Mouse (Mus musculus) A20 (cell line): ENCODE results near the gene Atp6v1g1.

Source experiments
- DNase-seq: peaks from one replicate; pipeline ENCODE4 v3.0.0-alpha.2; 2011; ENCODE audit warnings: low read depth, low spot score

Gene Atp6v1g1

DNA sequence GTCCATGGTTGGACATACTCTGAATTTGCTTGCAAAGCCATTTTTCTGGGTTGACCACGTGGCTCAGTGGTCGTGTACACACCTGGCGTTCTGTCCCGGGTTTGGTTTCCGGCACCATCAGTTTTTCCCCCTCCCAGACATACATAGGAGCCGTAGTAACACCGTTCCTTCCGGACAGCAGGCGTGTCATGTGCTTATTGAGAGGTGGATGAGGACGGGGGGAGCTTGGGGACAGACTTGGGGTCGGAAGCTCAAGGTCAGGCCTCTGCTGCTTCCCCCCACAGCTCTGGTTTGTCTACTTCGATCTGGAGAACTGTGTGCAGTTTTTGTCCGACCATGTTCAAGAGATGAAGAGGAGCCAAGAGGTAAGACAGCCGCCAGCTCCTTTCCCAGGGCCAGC, 35.1 kb downstream of the Atp6v1g1 start:
- no peak for DNase-seq

DNA sequence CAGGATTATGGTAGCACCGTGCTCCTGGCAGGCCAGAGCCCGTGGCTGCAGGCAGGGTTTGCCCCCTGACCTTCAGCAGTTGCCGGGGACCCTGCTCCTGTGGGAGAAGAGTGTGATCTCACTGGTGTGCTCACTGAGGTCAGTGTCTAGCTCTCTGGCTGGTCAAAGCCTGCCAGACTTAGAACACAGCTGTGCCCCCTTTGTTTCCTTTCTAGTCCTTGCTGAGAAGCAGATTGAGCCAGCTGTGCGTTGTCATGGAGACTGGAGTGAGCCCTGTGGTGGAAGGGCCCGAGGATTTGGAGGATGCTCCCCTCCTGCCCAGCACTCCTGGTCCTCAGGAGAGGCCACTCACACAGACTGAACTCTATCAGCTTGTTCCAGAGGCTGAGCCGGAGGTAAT, 35.5 kb downstream of the Atp6v1g1 start:
- no peak for DNase-seq

DNA sequence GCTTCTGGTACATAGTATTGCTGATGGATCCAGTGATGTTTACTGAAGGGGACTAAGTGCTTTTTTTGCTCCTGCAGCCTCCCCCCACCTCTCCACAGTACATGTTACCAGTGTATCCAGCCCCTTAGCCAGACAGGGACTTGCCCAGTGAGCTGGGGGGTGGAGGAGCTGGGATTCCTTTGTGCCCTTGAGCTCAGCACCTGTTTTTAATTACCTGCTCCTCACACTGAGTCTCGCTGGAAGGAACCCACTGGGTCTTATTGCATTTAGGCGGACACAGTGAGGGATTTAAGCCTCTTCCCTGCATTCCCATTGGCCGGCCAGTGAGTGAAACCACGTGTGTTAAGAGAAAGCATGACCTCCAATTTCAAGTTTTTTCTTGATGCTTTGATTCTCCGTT, 38.0 kb downstream of the Atp6v1g1 start:
- no peak for DNase-seq

DNA sequence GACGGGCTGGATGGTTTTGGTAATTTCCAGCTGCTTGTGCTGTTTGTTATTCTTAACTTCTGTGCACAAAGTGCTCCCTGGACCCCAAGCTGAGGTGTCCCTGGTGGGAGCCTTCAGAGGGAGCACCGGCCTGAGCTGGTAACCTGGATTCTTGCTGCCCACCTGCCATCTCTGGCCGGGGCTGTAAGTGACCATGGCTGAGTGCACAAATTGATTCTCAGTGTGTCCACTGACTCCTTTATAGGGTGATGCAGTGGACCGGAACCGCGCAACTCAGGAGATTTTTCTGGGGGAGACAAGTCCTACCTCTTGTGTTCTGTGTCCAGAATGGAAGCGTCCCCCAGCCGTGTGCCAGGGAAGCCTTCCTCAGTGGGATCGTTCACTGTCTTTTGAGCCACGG, 40.6 kb downstream of the Atp6v1g1 start:
- DNase-seq: no peak

DNA sequence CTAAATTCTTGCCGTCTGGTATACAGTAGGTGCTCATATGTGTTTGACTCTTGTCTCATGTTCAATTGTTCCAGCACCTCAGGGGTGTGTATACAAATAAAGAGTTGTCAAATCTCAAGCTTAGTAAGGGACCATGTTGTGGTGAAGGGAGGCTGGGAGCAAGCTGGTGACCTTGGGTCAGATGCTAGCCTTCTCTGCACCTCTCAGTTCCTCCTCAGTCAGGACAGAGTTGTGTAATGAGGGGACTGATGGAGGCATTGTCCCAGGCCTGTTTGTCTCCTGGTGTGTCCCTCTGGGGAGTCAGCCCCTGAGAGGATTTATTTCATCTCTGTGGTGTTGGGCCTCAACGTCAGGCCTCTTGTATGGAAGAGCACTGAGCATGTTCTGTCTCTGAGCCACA, 41.7 kb downstream of the Atp6v1g1 start:
- DNase-seq: no peak

DNA sequence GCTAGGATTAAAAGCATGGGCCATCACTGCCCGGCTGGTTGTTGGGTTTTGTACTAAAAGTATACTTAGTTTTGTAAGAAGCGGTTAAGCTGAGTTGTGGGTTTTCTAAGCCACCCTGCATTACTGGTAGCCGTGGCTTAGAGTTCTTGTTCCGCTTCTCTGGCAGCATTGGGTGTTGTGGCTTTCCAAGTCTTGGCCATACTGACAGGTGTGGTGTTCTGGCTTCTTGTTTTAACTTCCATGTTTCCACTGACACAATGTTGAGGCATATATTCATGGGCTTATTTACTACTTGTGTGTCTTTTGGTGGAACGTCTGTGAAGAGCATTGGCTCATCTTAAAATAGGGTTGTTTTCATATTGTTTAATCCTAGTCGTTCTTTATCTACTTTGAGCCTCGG, 45.4 kb downstream of the Atp6v1g1 start:
- no peak for DNase-seq

DNA sequence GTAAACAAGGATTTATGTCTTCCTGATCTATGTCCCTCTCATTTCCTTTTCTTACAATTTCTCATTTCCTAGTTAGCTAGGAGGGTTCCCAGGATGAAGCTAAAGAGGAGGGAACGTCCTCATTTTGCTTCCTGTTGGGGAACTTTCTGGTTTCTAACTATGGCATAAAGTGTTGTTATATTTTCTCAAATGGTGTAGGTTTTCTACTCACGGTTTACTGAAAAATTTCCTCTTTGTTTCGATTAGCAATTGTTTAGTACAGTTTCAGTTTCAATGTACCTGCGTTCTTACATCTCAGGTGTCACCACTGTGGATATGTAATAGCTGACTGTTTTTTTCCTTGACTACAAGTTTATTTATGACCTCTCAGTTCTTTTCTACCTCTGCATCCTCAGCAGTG, 46.0 kb downstream of the Atp6v1g1 start:
- no peak for DNase-seq

DNA sequence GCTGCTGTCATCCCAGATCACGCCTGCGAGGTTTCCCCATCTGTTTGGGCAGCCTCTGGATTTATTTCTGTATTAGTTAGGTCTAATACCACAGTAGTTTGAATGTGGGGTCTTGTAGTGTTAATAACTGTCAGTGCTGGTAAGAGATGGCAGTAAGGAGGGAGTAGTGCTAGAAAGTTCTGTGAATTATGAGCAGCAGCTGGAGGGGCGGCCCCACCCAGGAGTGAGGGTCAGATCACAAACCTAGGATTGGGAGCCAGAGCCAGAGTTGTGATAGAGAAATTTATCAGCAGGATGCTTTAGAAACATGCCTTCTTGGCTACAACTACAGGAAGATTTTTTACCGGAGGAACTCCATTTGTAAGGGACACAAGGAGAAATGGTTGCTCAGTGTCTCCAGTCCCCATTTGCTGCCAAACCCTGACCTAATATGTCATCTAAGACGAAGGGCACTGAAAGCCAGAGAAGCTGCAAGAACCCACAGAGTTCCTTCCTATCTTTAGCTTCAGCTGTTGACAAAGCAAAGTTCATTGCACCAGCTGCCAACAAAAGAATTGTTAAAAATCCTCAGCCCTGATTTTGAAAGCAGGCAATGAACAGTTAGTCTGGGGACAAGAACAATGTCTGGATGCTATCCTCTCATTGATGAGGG, 50.0 kb downstream of the Atp6v1g1 start:
- DNase-seq: no peak

DNA sequence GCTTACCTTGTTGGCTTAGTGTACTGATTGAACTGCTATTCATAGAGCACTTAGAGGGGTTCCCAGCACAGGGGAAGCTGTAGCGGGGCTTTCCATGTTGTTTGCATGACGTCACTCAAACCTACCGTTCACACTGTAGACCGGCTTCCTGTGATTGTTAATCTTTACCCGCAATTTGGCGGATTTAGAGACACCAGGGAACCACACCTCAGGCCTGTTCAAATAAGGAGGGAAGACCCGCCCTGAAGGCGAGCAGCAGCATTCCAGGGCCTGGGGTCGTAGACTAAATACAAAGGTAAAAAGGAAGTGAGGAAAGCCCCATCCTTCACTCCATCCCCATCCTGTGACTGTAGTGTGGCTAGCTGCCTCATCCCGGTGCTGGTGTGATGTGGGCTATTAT, 50.7 kb downstream of the Atp6v1g1 start:
- DNase-seq: no peak

DNA sequence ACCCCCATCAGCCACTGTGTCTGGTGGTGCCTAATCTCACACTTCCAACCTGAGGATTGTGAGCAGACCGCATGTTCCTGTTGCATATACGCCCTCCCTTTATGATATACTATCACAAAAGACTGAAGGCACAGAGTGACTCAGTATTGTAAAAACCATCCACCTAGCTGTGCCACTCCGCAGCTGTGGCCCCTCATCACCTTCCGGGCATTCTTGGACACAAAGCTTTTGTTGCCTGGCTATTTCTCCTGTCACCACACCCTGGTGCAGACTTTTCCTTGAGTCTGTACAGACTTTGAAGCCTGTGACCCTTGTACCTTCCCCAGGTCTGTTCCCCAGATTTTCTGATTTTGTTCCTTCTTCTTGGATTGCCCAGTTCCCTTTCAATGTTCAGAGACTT, 51.4 kb downstream of the Atp6v1g1 start:
- no peak for DNase-seq
